Mouse (Mus musculus): ENCODE results near the gene Gng10. TPM values are rescaled to one million over a fixed set of nuclear protein-coding genes. Genes with fewer than 3 reads are reported as not detected.

Gng10 gene
- polyA plus RNA-seq, 1 experiment from 2014 or later: 47.5 TPM

DNA sequence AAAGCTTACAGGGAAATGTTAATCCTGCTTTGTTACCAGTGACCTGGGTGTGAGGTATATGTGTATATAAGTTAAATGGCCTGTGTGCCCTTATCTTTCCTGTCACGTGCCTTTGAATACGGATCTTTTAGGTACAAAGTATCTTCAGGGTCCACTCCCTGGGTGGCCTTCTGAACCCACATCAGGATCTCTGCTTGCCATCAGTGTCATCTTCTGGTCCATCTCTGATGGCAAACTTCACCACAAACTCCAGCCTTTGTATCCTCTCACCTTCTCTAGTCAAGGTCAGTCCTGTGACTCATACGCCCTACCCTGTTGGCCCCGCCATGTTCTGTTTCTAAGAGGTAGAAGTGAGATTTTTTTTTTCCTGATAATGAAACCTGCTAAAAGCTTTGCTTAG, 40.1 kb upstream of the Gng10 start, which contains the start of gene Dnajc25:
TSS of gene Dnajc25 (plus strand) at position 301 of the 400 bp plus-strand sequence.
- Histone ChIP-seq H3K4me3 (ENCODE audit: control insufficient read depth in 1 of 2, insufficient read depth in 1 of 2, low read depth in 1 of 2, low read length in 2 of 2) (no peak within 1 kb of the TSS), H3K4me1 (ENCODE audit: control insufficient read depth in 2 of 2, insufficient read depth in 2 of 2, low read length in 2 of 2) (peaks cover 3 to 5% of the 10 kb centered on the region in 2 experiments), H3K27ac (replicated peaks in 1 of 2; ENCODE audit: control insufficient read depth in 1 of 2, insufficient read depth in 1 of 2, low read depth in 2 of 2, low read length in 2 of 2) (no peak within 1 kb of the TSS), H3K4me2 (ENCODE audit: low read length) (no peak within 1 kb of the TSS), H3K36me3 (ENCODE audit: control insufficient read depth, insufficient read depth, low read length) (no peaks in the 10 kb centered on the region), H3K27me3 (ENCODE audit: control insufficient read depth, insufficient read depth, low read length) (no peaks in the 10 kb centered on the region), H3K9ac (ENCODE audit: low read length) (no peak within 1 kb of the TSS), H3K9me3 (ENCODE audit: control insufficient read depth, low read length) (no peaks in the 10 kb centered on the region)
- ATAC-seq (ENCODE audit: insufficient number of reproducible peaks, insufficient read depth, low FRiP score, low read depth): no peak
- 68% methylated on average over 4 of the region's 4 CpGs for WGBS

DNA sequence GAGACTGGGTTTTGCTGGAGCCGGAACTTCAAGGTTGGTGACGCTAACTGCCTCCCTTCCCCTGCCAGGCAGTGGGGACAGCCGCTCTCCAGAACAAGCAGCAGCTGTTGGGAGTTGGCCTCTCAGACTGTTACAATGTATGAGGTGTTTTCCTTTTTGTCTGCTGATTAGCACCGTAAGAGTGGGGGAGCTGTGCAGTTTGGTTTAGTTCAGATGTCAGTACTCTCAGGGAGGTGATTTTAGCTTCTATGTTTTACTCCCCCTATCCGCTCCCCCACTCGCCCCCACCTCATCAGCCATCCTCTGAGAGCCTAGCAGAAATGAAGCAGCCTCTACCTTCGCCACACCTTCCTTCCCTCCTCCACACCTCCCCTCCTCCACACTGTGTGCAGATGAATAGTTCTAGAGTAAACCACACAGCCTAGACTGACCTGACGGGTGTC, 39.6 kb upstream of the Gng10 start:
- 56% methylated on average over 8 of the region's 8 CpGs for WGBS
- H3K4me1 ChIP-seq (ENCODE audit: control insufficient read depth in 2 of 2, insufficient read depth in 2 of 2, low read length in 2 of 2): peaks cover 3 to 5% of the 10 kb centered on the region in 2 experiments
- H3K9ac ChIP-seq (ENCODE audit: low read length): no peak overlapping the region
- no peaks in the 10 kb centered on the region for H3K36me3 ChIP-seq (ENCODE audit: control insufficient read depth, insufficient read depth, low read length)
- no peak overlapping the region for H3K27ac ChIP-seq (replicated peaks in 1 of 2; ENCODE audit: control insufficient read depth in 1 of 2, insufficient read depth in 1 of 2, low read depth in 2 of 2, low read length in 2 of 2)
- no peaks in the 10 kb centered on the region for H3K27me3 ChIP-seq (ENCODE audit: control insufficient read depth, insufficient read depth, low read length)
- ATAC-seq (ENCODE audit: insufficient number of reproducible peaks, insufficient read depth, low FRiP score, low read depth): no peak
- no peak overlapping the region for H3K4me3 ChIP-seq (ENCODE audit: control insufficient read depth in 1 of 2, insufficient read depth in 1 of 2, low read depth in 1 of 2, low read length in 2 of 2)
- H3K4me2 ChIP-seq (ENCODE audit: low read length): no peak overlapping the region
- H3K9me3 ChIP-seq (ENCODE audit: control insufficient read depth, low read length): no peaks in the 10 kb centered on the region

- ATAC-seq (ENCODE audit: insufficient number of reproducible peaks, insufficient read depth, low FRiP score, low read depth): no peak
- Histone ChIP-seq H3K4me3 (ENCODE audit: control insufficient read depth in 1 of 2, insufficient read depth in 1 of 2, low read depth in 1 of 2, low read length in 2 of 2) (no peak overlapping the region), H3K27me3 (ENCODE audit: control insufficient read depth, insufficient read depth, low read length) (no peaks in the 10 kb centered on the region), H3K36me3 (ENCODE audit: control insufficient read depth, insufficient read depth, low read length) (no peaks in the 10 kb centered on the region), H3K4me2 (ENCODE audit: low read length) (no peak overlapping the region), H3K9ac (ENCODE audit: low read length) (no peak overlapping the region), H3K9me3 (ENCODE audit: control insufficient read depth, low read length) (no peaks in the 10 kb centered on the region), H3K4me1 (ENCODE audit: control insufficient read depth in 2 of 2, insufficient read depth in 2 of 2, low read length in 2 of 2) (peaks cover 2 to 5% of the 10 kb centered on the region in 2 experiments), H3K27ac (replicated peaks in 1 of 2; ENCODE audit: control insufficient read depth in 1 of 2, insufficient read depth in 1 of 2, low read depth in 2 of 2, low read length in 2 of 2) (no peak overlapping the region)
- WGBS: 38% methylated on average over 5 of the region's 5 CpGs
These were observed 37.8 kb upstream of the Gng10 start for GRCm38 (mm10) chr4:58997081-58997480.

DNA sequence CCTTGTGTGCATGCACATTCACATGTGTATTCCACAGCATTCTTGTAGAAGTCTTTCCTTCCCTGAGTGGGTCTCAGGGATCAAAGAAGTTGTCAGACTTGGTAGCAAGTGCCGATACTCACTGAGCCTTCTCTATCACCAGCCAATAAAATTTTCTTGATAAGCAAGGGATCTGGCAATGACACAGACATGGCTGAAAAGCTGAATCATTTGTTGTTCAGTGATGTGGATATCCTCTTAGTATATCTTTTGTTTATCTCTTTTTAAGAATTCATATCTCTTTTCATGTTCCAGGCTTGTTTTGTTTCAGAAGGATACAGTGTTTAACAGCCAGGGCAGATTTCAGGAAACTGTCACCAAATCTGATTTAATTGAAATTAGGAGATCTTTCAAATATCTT, 36.2 kb upstream of the Gng10 start:
- Histone ChIP-seq H3K27me3 (ENCODE audit: control insufficient read depth, insufficient read depth, low read length) (no peaks in the 10 kb centered on the region), H3K27ac (replicated peaks in 1 of 2; ENCODE audit: control insufficient read depth in 1 of 2, insufficient read depth in 1 of 2, low read depth in 2 of 2, low read length in 2 of 2) (no peak overlapping the region), H3K4me1 (ENCODE audit: control insufficient read depth in 2 of 2, insufficient read depth in 2 of 2, low read length in 2 of 2) (peaks cover 2 to 5% of the 10 kb centered on the region in 2 experiments; a peak in 3 of 4 replicates), H3K4me3 (ENCODE audit: control insufficient read depth in 1 of 2, insufficient read depth in 1 of 2, low read depth in 1 of 2, low read length in 2 of 2) (no peak overlapping the region), H3K9me3 (ENCODE audit: control insufficient read depth, low read length) (no peaks in the 10 kb centered on the region), H3K4me2 (ENCODE audit: low read length) (no peak overlapping the region), H3K9ac (ENCODE audit: low read length) (no peak overlapping the region), H3K36me3 (ENCODE audit: control insufficient read depth, insufficient read depth, low read length) (no peaks in the 10 kb centered on the region)
- ATAC-seq (ENCODE audit: insufficient number of reproducible peaks, insufficient read depth, low FRiP score, low read depth): no peak
- 70% methylated on average over 1 of the region's 1 CpGs for WGBS

DNA sequence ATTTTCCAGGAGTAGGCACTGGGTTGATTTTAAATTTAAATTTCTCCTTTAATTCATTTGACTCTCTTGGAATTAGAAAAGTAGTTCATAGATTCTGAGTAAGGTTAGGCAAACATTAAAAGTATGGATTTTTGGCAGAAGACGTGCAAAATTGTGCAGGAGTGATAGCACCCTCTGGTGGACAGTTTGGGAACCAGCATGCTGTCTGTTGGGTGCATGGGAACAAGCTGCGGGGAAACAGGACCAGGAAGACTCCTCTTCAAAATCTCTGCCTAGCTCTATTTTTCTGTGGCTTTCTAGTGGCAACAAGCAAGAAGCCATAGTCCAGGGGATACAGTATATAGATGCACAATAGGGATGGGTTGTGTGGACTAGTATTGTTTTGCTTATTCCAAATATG, 35.2 kb upstream of the Gng10 start:
- no peak for ATAC-seq (ENCODE audit: insufficient number of reproducible peaks, insufficient read depth, low FRiP score, low read depth)
- Histone ChIP-seq H3K4me3 (ENCODE audit: control insufficient read depth in 1 of 2, insufficient read depth in 1 of 2, low read depth in 1 of 2, low read length in 2 of 2) (no peak overlapping the region), H3K4me1 (ENCODE audit: control insufficient read depth in 2 of 2, insufficient read depth in 2 of 2, low read length in 2 of 2) (peaks cover 4 to 15% of the 10 kb centered on the region in 2 experiments; a peak in 3 of 4 replicates), H3K27me3 (ENCODE audit: control insufficient read depth, insufficient read depth, low read length) (no peaks in the 10 kb centered on the region), H3K4me2 (ENCODE audit: low read length) (no peak overlapping the region), H3K27ac (replicated peaks in 1 of 2; ENCODE audit: control insufficient read depth in 1 of 2, insufficient read depth in 1 of 2, low read depth in 2 of 2, low read length in 2 of 2) (no peak overlapping the region), H3K9me3 (ENCODE audit: control insufficient read depth, low read length) (no peaks in the 10 kb centered on the region), H3K9ac (ENCODE audit: low read length) (no peak overlapping the region), H3K36me3 (ENCODE audit: control insufficient read depth, insufficient read depth, low read length) (no peaks in the 10 kb centered on the region)
- WGBS: 15% methylated on average over 2 of the region's 2 CpGs

GRCm38 (mm10) chr4:59000614-59001013, 34.3 kb upstream of the Gng10 start:
- no peaks in the 10 kb centered on the region for H3K36me3 ChIP-seq (ENCODE audit: control insufficient read depth, insufficient read depth, low read length)
- H3K4me2 ChIP-seq (ENCODE audit: low read length): no peak overlapping the region
- peaks cover 5 to 25% of the 10 kb centered on the region in 2 experiments; a peak in 3 of 4 replicates for H3K4me1 ChIP-seq (ENCODE audit: control insufficient read depth in 2 of 2, insufficient read depth in 2 of 2, low read length in 2 of 2)
- ATAC-seq (ENCODE audit: insufficient number of reproducible peaks, insufficient read depth, low FRiP score, low read depth): no peak
- 0% methylated on average over 2 of the region's 2 CpGs for WGBS
- H3K27me3 ChIP-seq (ENCODE audit: control insufficient read depth, insufficient read depth, low read length): no peaks in the 10 kb centered on the region
- no peaks in the 10 kb centered on the region for H3K9me3 ChIP-seq (ENCODE audit: control insufficient read depth, low read length)
- no peak overlapping the region for H3K27ac ChIP-seq (replicated peaks in 1 of 2; ENCODE audit: control insufficient read depth in 1 of 2, insufficient read depth in 1 of 2, low read depth in 2 of 2, low read length in 2 of 2)
- no peak overlapping the region for H3K9ac ChIP-seq (ENCODE audit: low read length)
- no peak overlapping the region for H3K4me3 ChIP-seq (ENCODE audit: control insufficient read depth in 1 of 2, insufficient read depth in 1 of 2, low read depth in 1 of 2, low read length in 2 of 2)

GRCm38 (mm10) chr4:59002948-59003805, 31.7 kb upstream of the Gng10 start, which contains the start of gene Gm20503:
TSS of gene Gm20503 (plus strand) at chr4:59003210.
- WGBS: under 1% methylated on average over 80 of the region's 89 CpGs
- H3K27me3 ChIP-seq (ENCODE audit: control insufficient read depth, insufficient read depth, low read length): no peaks in the 10 kb centered on the region
- peak within 1 kb of the TSS; percentile 64 to 87; a peak in 3 of 4 replicates for H3K27ac ChIP-seq (replicated peaks in 1 of 2; ENCODE audit: control insufficient read depth in 1 of 2, insufficient read depth in 1 of 2, low read depth in 2 of 2, low read length in 2 of 2)
- no peaks in the 10 kb centered on the region for H3K9me3 ChIP-seq (ENCODE audit: control insufficient read depth, low read length)
- H3K4me3 ChIP-seq (ENCODE audit: control insufficient read depth in 1 of 2, insufficient read depth in 1 of 2, low read depth in 1 of 2, low read length in 2 of 2): peak within 1 kb of the TSS; percentile 74 to 82
- peak; percentile 95 for ATAC-seq (ENCODE audit: insufficient number of reproducible peaks, insufficient read depth, low FRiP score, low read depth)
- peak within 1 kb of the TSS; percentile 92 for H3K4me2 ChIP-seq (ENCODE audit: low read length)
- H3K9ac ChIP-seq (ENCODE audit: low read length): peak within 1 kb of the TSS; percentile 88
- no peaks in the 10 kb centered on the region for H3K36me3 ChIP-seq (ENCODE audit: control insufficient read depth, insufficient read depth, low read length)
- peaks cover 8 to 22% of the 10 kb centered on the region in 2 experiments for H3K4me1 ChIP-seq (ENCODE audit: control insufficient read depth in 2 of 2, insufficient read depth in 2 of 2, low read length in 2 of 2)
